In genomic region chr7:51928761-51929519, GRCm38 (mm10) we compare ENCODE assay signal across 10 mouse cellular contexts.
DNase-seq lines count a peak whose midpoint lies in the region; ATAC-seq and TF ChIP-seq lines count a peak whose summit lies in the region.
"Had no signal": no experiment of that assay in that cellular context is flagged by ENCODE, and none has a peak within 500 bp of the region (broad histone marks: within the 10 kb centered on the region; RNA-seq: fewer than 3 reads in every experiment).

No protein-coding gene starts in this region.

- 52% methylated on average over 10 of the region's 10 CpGs for whole genome bisulfite sequencing in limb, embryonic 12.5 days
- WGBS in intestine, embryonic 15.5 days = 57% methylated on average over 10 of the region's 10 CpGs

- H3K27ac ChIP-seq in embryonic fibroblast, embryonic 13.5 days (ENCODE audit: insufficient read depth, low read length) = 0 out of 2 replicates have a peak overlapping the region, but pooled peaks have one; percentile 4
- peak overlapping the region; percentile 59; the same call in 1 of the 2 replicates for H3K27ac ChIP-seq in limb, embryonic 12.5 days
- peak overlapping the region; percentile 75 for H3K27ac ChIP-seq in testis, adult 2 months (ENCODE audit: control insufficient read depth, insufficient read depth, low read depth, low read length)
- no peak overlapping the region for H3K27ac ChIP-seq in intestine, embryonic 15.5 days
- H3K27ac ChIP-seq: embryonic facial prominence, embryonic 15.5 days; lung, embryonic 15.5 days had no signal

- no peak for TF ChIP-seq CTCF in embryonic fibroblast, embryonic 13.5 days (IDR thresholded peaks at IDR 0.05; ENCODE audit: borderline replicate concordance, insufficient read depth, low read length)
- no peak for TF ChIP-seq CTCF in testis, adult 2 months (IDR thresholded peaks at IDR 0.05; ENCODE audit: control insufficient read depth, insufficient read depth, insufficient replicate concordance, low read depth, low read length)

- H3K4me1 ChIP-seq in embryonic fibroblast, embryonic 13.5 days (ENCODE audit: control insufficient read depth, insufficient read depth, low read length) = peaks cover 3% of the 10 kb centered on the region; the same call in 1 of the 2 replicates
- peaks cover 22% of the 10 kb centered on the region for H3K4me1 ChIP-seq in limb, embryonic 12.5 days (replicated peaks)
- H3K4me1 ChIP-seq in testis, adult 2 months (ENCODE audit: control insufficient read depth, insufficient read depth, low read length) = no peaks in the 10 kb centered on the region; the same call in 1 of the 2 replicates
- no peaks in the 10 kb centered on the region for H3K4me1 ChIP-seq in intestine, embryonic 15.5 days (replicated peaks)
- H3K4me1 ChIP-seq: embryonic facial prominence, embryonic 15.5 days; lung, embryonic 15.5 days had no signal

- H3K27me3 ChIP-seq in limb, embryonic 12.5 days = no peaks in the 10 kb centered on the region
- H3K27me3 ChIP-seq in testis, adult 2 months (ENCODE audit: control insufficient read depth, insufficient read depth, low read length) = no peaks in the 10 kb centered on the region
- H3K27me3 ChIP-seq in intestine, embryonic 15.5 days (replicated peaks) = no peaks in the 10 kb centered on the region
- H3K27me3 ChIP-seq: embryonic facial prominence, embryonic 15.5 days; lung, embryonic 15.5 days had no signal

- peak; percentile 1 for DNase-seq in left cerebral cortex, postnatal 4 days
- no peak for DNase-seq in left cerebral cortex, adult 11 months (ENCODE audit: low spot score)
- DNase-seq in layer of hippocampus, adult 9-11 months = no peak

- ATAC-seq in limb, embryonic 12.5 days (ENCODE audit: insufficient number of reproducible peaks, insufficient read depth, low FRiP score, low TSS enrichment, low read depth) = no peak
- no peak for ATAC-seq in intestine, embryonic 15.5 days
- ATAC-seq in megakaryocyte-erythroid progenitor cell, adult 5-6 weeks (replicated peaks; ENCODE audit: low FRiP score, low TSS enrichment, poor library complexity, severe bottlenecking) = no peak

- 0 out of 2 replicates have a peak overlapping the region, but pooled peaks have one; percentile 27 for H3K9ac ChIP-seq in limb, embryonic 12.5 days (replicated peaks)
- H3K9ac ChIP-seq in intestine, embryonic 15.5 days = no peak overlapping the region
- H3K9ac ChIP-seq: embryonic facial prominence, embryonic 15.5 days; lung, embryonic 15.5 days had no signal

- H3K36me3 ChIP-seq in limb, embryonic 12.5 days = peaks cover 24% of the 10 kb centered on the region
- no peaks in the 10 kb centered on the region for H3K36me3 ChIP-seq in testis, adult 2 months (ENCODE audit: control insufficient read depth, insufficient read depth, low read length)
- H3K36me3 ChIP-seq in intestine, embryonic 15.5 days = no peaks in the 10 kb centered on the region
- H3K36me3 ChIP-seq: embryonic facial prominence, embryonic 15.5 days; lung, embryonic 15.5 days had no signal

- no peak for TF ChIP-seq POLR2A in embryonic fibroblast, embryonic 13.5 days (IDR thresholded peaks at IDR 0.05; ENCODE audit: low read depth, low read length)
- TF ChIP-seq POLR2A in testis, adult 2 months (IDR thresholded peaks at IDR 0.05; ENCODE audit: control insufficient read depth, low read depth, low read length) = no peak

- H3K4me3 ChIP-seq in embryonic fibroblast, embryonic 13.5 days (ENCODE audit: insufficient read depth, low read length) = no peak overlapping the region
- no peak overlapping the region for H3K4me3 ChIP-seq in limb, embryonic 12.5 days (replicated peaks)
- no peak overlapping the region for H3K4me3 ChIP-seq in testis, adult 2 months (ENCODE audit: control insufficient read depth, low read depth, low read length)
- H3K4me3 ChIP-seq in intestine, embryonic 15.5 days (replicated peaks) = no peak overlapping the region
- H3K4me3 ChIP-seq: embryonic facial prominence, embryonic 15.5 days; lung, embryonic 15.5 days had no signal

- H3K9me3 ChIP-seq in limb, embryonic 12.5 days = no peaks in the 10 kb centered on the region
- H3K9me3 ChIP-seq in intestine, embryonic 15.5 days = no peaks in the 10 kb centered on the region
- H3K9me3 ChIP-seq: embryonic facial prominence, embryonic 15.5 days; lung, embryonic 15.5 days had no signal

- H3K4me2 ChIP-seq in limb, embryonic 12.5 days = no peak overlapping the region
- H3K4me2 ChIP-seq in intestine, embryonic 15.5 days (replicated peaks) = no peak overlapping the region
- H3K4me2 ChIP-seq: embryonic facial prominence, embryonic 15.5 days; lung, embryonic 15.5 days had no signal

- intact Hi-C loops in left cerebral cortex, postnatal 4 days (cut with DNase I) = no loop called here
